Mouse (Mus musculus): ENCODE results near the gene Polk. TPM values are rescaled to one million over a fixed set of nuclear protein-coding genes. Genes with fewer than 3 reads are reported as not detected.

Polk gene
- polyA plus RNA-seq, 1 experiment from 2014 or later = 6.7 TPM

DNA sequence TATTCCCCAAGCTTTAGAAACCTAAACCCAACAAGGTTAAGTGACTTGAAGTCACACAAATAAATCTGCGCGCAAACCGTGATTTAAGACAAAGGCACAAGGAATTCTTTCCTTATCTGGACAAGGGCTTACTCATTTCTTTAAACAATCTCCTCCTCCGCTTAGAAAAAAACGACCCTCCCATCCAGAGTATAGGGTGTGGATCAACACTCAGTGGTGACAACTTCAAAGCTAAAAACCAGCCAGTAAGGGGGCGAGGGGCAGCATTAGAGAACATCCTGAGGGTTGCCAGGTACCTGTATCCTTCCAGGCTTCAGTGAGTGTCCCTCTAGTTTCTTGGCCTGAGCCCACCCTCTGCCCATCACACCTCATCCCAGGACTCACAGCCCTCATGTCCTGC lies 71.8 kb downstream of the Polk start:
- Histone ChIP-seq H3K4me2 (ENCODE audit: low read length) (no peak overlapping the region), H3K27me3 (ENCODE audit: control insufficient read depth, insufficient read depth, low read length) (no peaks in the 10 kb centered on the region), H3K9ac (replicated peaks; ENCODE audit: low read length) (no peak overlapping the region), H3K4me3 (replicated peaks; ENCODE audit: low read depth, low read length) (no peak overlapping the region), H3K4me1 (ENCODE audit: control insufficient read depth, insufficient read depth, low read length) (no peaks in the 10 kb centered on the region), H3K36me3 (ENCODE audit: control insufficient read depth, insufficient read depth, low read length) (no peaks in the 10 kb centered on the region), H3K9me3 (ENCODE audit: control insufficient read depth, low read length) (no peaks in the 10 kb centered on the region), H3K27ac (replicated peaks; ENCODE audit: low read depth, low read length) (no peak overlapping the region)
- ATAC-seq (ENCODE audit: low FRiP score, low TSS enrichment) (no peak), DNase-seq (no peak)
- WGBS = 90% methylated on average over 6 of the region's 6 CpGs

DNA sequence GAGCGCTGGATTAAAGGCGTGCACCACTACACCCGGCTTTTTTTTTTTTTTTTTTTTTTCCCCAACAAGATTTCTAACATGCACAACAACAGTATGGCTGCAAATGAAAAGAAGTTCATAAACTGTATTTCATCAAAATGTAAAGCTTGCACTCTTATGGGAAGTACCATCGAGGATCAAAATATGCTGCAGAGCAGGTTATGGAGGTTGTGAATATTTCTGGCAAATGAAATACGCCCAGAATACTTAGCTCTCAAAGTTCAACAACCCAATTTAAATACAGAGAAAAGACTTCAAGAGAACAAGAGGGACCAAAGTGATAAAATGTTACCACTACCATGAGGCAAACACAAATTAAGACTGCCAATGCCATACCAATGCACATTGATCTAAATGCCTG lies 73.7 kb downstream of the Polk start:
- H3K36me3 ChIP-seq (ENCODE audit: control insufficient read depth, insufficient read depth, low read length) = no peaks in the 10 kb centered on the region
- no peaks in the 10 kb centered on the region for H3K9me3 ChIP-seq (ENCODE audit: control insufficient read depth, low read length)
- no peaks in the 10 kb centered on the region for H3K4me1 ChIP-seq (ENCODE audit: control insufficient read depth, insufficient read depth, low read length)
- H3K9ac ChIP-seq (replicated peaks; ENCODE audit: low read length) = no peak overlapping the region
- H3K27me3 ChIP-seq (ENCODE audit: control insufficient read depth, insufficient read depth, low read length) = no peaks in the 10 kb centered on the region
- no peak overlapping the region for H3K4me3 ChIP-seq (replicated peaks; ENCODE audit: low read depth, low read length)
- no peak overlapping the region for H3K4me2 ChIP-seq (ENCODE audit: low read length)
- no peak overlapping the region for H3K27ac ChIP-seq (replicated peaks; ENCODE audit: low read depth, low read length)
- WGBS = 91% methylated on average over 5 of the region's 5 CpGs
- no peak for DNase-seq
- ATAC-seq (ENCODE audit: low FRiP score, low TSS enrichment) = no peak

DNA sequence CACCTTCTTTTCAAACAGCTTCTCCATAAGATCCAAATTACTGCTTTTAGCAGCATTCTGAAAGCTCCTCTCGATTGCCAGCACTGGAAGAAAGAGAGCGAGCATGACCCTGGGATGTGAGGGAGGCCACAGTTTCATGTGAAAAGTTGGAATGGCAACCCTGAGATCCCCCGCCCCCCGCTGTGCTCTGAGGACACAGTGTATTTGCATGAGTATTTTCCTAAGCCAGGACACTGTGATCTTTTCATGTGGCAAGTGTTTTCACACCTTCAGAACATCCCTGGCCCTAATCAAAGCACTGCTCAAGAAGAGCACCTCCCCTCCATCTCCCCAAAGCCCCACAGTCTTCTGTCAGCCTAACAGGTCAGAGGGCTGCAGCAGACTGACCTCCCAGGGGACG lies 77.1 kb downstream of the Polk start:
- whole genome bisulfite sequencing = 57% methylated on average over 5 of the region's 5 CpGs
- H3K4me2 ChIP-seq (ENCODE audit: low read length) = no peak overlapping the region
- H3K27ac ChIP-seq (replicated peaks; ENCODE audit: low read depth, low read length) = no peak overlapping the region
- H3K27me3 ChIP-seq (ENCODE audit: control insufficient read depth, insufficient read depth, low read length) = no peaks in the 10 kb centered on the region
- no peaks in the 10 kb centered on the region for H3K9me3 ChIP-seq (ENCODE audit: control insufficient read depth, low read length)
- ATAC-seq (ENCODE audit: low FRiP score, low TSS enrichment) = no peak
- H3K4me3 ChIP-seq (replicated peaks; ENCODE audit: low read depth, low read length) = no peak overlapping the region
- no peaks in the 10 kb centered on the region for H3K4me1 ChIP-seq (ENCODE audit: control insufficient read depth, insufficient read depth, low read length)
- DNase-seq = no peak
- no peak overlapping the region for H3K9ac ChIP-seq (replicated peaks; ENCODE audit: low read length)
- H3K36me3 ChIP-seq (ENCODE audit: control insufficient read depth, insufficient read depth, low read length) = no peaks in the 10 kb centered on the region

DNA sequence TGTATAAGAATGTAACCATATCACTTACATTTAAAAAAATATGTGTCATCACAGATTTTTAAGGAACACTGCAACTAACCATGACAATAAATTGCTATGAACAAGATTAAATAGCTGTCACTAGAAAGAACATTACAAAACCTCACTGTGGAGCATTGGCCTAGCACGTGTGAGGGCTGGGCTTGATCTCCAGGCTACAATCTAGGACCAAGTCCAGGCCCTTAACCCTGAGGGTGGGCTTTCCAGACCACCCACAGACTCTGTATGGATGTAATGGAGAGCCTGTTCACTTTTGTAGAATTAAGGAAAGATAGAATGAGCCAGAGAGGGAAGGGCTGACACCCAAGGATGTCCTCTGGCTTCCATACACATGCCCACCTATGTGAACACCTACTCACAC lies 79.7 kb downstream of the Polk start:
- no peaks in the 10 kb centered on the region for H3K9me3 ChIP-seq (ENCODE audit: control insufficient read depth, low read length)
- H3K27me3 ChIP-seq (ENCODE audit: control insufficient read depth, insufficient read depth, low read length) = no peaks in the 10 kb centered on the region
- ATAC-seq (ENCODE audit: low FRiP score, low TSS enrichment) = no peak
- H3K4me3 ChIP-seq (replicated peaks; ENCODE audit: low read depth, low read length) = no peak overlapping the region
- H3K9ac ChIP-seq (replicated peaks; ENCODE audit: low read length) = no peak overlapping the region
- DNase-seq = no peak
- WGBS = 77% methylated on average over 1 of the region's 1 CpGs
- H3K4me2 ChIP-seq (ENCODE audit: low read length) = no peak overlapping the region
- no peaks in the 10 kb centered on the region for H3K4me1 ChIP-seq (ENCODE audit: control insufficient read depth, insufficient read depth, low read length)
- H3K27ac ChIP-seq (replicated peaks; ENCODE audit: low read depth, low read length) = no peak overlapping the region
- H3K36me3 ChIP-seq (ENCODE audit: control insufficient read depth, insufficient read depth, low read length) = no peaks in the 10 kb centered on the region

DNA sequence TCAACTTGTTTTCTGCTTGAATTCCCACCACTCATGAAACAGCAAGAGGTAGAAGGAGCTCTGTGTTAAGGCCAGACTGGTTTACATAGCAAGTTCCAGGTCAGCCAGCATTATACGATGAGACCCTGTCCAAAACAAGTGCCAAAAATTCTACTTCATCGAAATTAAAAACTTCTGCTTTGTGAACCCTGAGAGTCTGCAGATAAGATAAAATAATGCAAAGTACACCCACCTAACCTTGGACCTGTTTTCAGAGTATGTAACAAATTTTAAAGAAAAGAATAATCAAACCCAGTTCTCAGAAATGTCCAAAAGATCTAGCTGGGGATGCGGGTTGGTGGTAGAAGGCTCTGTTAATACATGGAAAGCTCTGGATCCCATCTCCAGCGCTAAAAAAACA lies 83.8 kb downstream of the Polk start:
- no peak for DNase-seq
- H3K27ac ChIP-seq (replicated peaks; ENCODE audit: low read depth, low read length) = no peak overlapping the region
- no peaks in the 10 kb centered on the region for H3K4me1 ChIP-seq (ENCODE audit: control insufficient read depth, insufficient read depth, low read length)
- no peak for ATAC-seq (ENCODE audit: low FRiP score, low TSS enrichment)
- H3K27me3 ChIP-seq (ENCODE audit: control insufficient read depth, insufficient read depth, low read length) = no peaks in the 10 kb centered on the region
- H3K9me3 ChIP-seq (ENCODE audit: control insufficient read depth, low read length) = no peaks in the 10 kb centered on the region
- no peak overlapping the region for H3K9ac ChIP-seq (replicated peaks; ENCODE audit: low read length)
- no peak overlapping the region for H3K4me2 ChIP-seq (ENCODE audit: low read length)
- no peaks in the 10 kb centered on the region for H3K36me3 ChIP-seq (ENCODE audit: control insufficient read depth, insufficient read depth, low read length)
- 85% methylated on average over 4 of the region's 4 CpGs for WGBS
- no peak overlapping the region for H3K4me3 ChIP-seq (replicated peaks; ENCODE audit: low read depth, low read length)

DNA sequence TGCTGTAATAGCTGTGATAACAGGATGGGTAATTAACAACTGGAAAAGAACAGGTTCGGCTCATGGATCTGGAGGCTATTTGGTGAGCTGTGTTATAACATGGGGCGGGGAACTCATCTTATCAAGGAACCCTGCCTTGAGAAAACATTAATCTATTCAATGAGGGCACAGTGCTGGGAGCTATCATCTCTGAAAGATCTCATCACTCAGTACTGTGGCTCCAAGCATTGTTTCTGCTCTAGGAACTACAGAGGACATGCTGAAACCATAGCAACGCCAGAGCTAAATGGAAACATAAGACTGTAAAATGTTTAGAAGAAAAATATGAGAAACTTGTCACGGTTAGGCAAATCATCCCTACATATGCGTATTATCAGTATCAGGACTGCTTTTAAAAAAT lies 84.4 kb downstream of the Polk start:
- H3K9me3 ChIP-seq (ENCODE audit: control insufficient read depth, low read length) = no peaks in the 10 kb centered on the region
- no peaks in the 10 kb centered on the region for H3K27me3 ChIP-seq (ENCODE audit: control insufficient read depth, insufficient read depth, low read length)
- no peaks in the 10 kb centered on the region for H3K4me1 ChIP-seq (ENCODE audit: control insufficient read depth, insufficient read depth, low read length)
- H3K9ac ChIP-seq (replicated peaks; ENCODE audit: low read length) = no peak overlapping the region
- WGBS = 87% methylated on average over 5 of the region's 5 CpGs
- no peaks in the 10 kb centered on the region for H3K36me3 ChIP-seq (ENCODE audit: control insufficient read depth, insufficient read depth, low read length)
- no peak overlapping the region for H3K4me2 ChIP-seq (ENCODE audit: low read length)
- no peak for ATAC-seq (ENCODE audit: low FRiP score, low TSS enrichment)
- DNase-seq = no peak
- no peak overlapping the region for H3K4me3 ChIP-seq (replicated peaks; ENCODE audit: low read depth, low read length)
- H3K27ac ChIP-seq (replicated peaks; ENCODE audit: low read depth, low read length) = no peak overlapping the region

DNA sequence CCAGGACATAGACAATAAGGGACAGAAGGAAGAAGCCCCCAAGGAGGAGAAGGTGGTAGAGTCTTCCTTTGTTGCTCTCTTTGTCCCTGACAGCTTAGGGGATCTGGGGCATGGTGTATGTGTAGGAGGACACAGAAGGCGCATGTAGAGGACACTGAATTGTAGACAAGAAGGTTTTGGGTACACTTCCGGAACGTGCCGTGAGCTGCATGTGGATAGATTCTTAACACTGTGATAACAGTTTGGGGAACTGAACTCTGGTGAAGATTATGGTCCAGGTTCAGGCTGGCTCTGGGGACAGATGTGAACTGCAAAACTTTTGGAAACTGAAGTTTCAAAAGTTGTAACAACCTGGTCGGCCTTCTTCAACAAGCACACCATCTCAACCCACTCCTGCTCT lies 84.8 kb downstream of the Polk start:
- Histone ChIP-seq H3K4me1 (ENCODE audit: control insufficient read depth, insufficient read depth, low read length) (no peaks in the 10 kb centered on the region), H3K27me3 (ENCODE audit: control insufficient read depth, insufficient read depth, low read length) (no peaks in the 10 kb centered on the region), H3K27ac (replicated peaks; ENCODE audit: low read depth, low read length) (no peak overlapping the region), H3K4me3 (replicated peaks; ENCODE audit: low read depth, low read length) (no peak overlapping the region), H3K9me3 (ENCODE audit: control insufficient read depth, low read length) (no peaks in the 10 kb centered on the region), H3K4me2 (ENCODE audit: low read length) (no peak overlapping the region), H3K9ac (replicated peaks; ENCODE audit: low read length) (no peak overlapping the region), H3K36me3 (ENCODE audit: control insufficient read depth, insufficient read depth, low read length) (no peaks in the 10 kb centered on the region)
- DNase-seq = no peak
- 95% methylated on average over 5 of the region's 5 CpGs for WGBS
- no peak for ATAC-seq (ENCODE audit: low FRiP score, low TSS enrichment)

DNA sequence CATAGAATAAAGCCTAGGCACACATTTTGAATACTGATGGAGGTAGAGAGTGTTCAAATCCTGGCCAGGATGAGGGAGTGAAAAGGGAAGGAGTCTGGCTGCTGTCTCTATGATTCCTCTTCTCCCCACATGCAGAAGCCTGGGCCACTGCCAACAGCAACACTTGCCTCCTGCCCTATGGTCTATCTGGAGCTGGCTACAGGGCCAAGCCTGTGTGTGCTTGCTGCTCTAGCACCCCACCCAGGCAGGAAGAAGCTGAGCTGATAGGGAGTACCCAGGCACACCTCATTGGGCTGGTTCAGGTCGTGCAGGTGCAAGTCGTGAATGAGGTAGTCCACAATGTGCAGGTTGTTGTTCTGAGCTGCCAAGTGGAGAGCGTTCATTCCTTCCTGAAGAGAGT lies 88.1 kb downstream of the Polk start:
- Histone ChIP-seq H3K36me3 (ENCODE audit: control insufficient read depth, insufficient read depth, low read length) (no peaks in the 10 kb centered on the region), H3K4me2 (ENCODE audit: low read length) (no peak overlapping the region), H3K4me1 (ENCODE audit: control insufficient read depth, insufficient read depth, low read length) (no peaks in the 10 kb centered on the region), H3K27ac (replicated peaks; ENCODE audit: low read depth, low read length) (no peak overlapping the region), H3K9me3 (ENCODE audit: control insufficient read depth, low read length) (no peaks in the 10 kb centered on the region), H3K4me3 (replicated peaks; ENCODE audit: low read depth, low read length) (no peak overlapping the region), H3K9ac (replicated peaks; ENCODE audit: low read length) (no peak overlapping the region), H3K27me3 (ENCODE audit: control insufficient read depth, insufficient read depth, low read length) (no peaks in the 10 kb centered on the region)
- DNase-seq (no peak), ATAC-seq (ENCODE audit: low FRiP score, low TSS enrichment) (no peak)
- WGBS = 77% methylated on average over 3 of the region's 3 CpGs

DNA sequence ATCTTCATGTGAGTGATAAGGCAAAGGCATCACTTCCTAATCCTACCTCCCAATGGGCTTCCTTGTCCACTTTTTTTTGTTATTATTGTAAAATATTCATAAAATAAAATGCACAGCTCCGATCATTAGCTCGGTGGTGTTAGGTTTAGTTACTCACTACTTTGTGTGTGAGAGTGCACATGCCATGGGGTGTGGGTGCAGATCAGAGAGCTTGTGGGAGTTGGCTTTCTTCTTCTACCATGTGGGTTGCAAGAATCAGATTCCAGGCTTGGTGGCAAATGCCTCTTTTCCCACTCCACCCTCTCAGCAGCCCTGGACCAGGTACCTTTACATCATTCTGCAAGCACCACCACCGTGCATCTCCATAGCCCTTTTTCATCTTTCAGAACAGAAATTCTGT lies 89.8 kb downstream of the Polk start:
- ATAC-seq (ENCODE audit: low FRiP score, low TSS enrichment) = no peak
- Histone ChIP-seq H3K36me3 (ENCODE audit: control insufficient read depth, insufficient read depth, low read length) (no peaks in the 10 kb centered on the region), H3K4me3 (replicated peaks; ENCODE audit: low read depth, low read length) (no peak overlapping the region), H3K9ac (replicated peaks; ENCODE audit: low read length) (no peak overlapping the region), H3K4me1 (ENCODE audit: control insufficient read depth, insufficient read depth, low read length) (no peaks in the 10 kb centered on the region), H3K4me2 (ENCODE audit: low read length) (no peak overlapping the region), H3K27me3 (ENCODE audit: control insufficient read depth, insufficient read depth, low read length) (no peaks in the 10 kb centered on the region), H3K9me3 (ENCODE audit: control insufficient read depth, low read length) (no peaks in the 10 kb centered on the region), H3K27ac (replicated peaks; ENCODE audit: low read depth, low read length) (no peak overlapping the region)
- 89% methylated on average over 3 of the region's 3 CpGs for WGBS
- no peak for DNase-seq
